Mouse (Mus musculus) adipocyte (in vitro differentiated cells): ENCODE results near the gene Vmn1r235.
"Not testable (repeated sequence)": the region's sequence is repeated elsewhere in the genome, so short reads cannot be mapped to it uniquely, and the experiment has no call there.

ENCODE experiments used
- DNase-seq: peaks from one replicate; pipeline ENCODE4 v3.0.0-alpha.2; 2016; ENCODE audit warnings: low spot score

Gene Vmn1r235

GRCm38 (mm10) chr17:21256111-21256510 lies at the start of gene Vmn1r235:
Gene Vmn1r235, plus strand, starts transcription at chr17:21256411.
- DNase-seq = no peak

GRCm38 (mm10) chr17:21211081-21211480 lies 45.1 kb upstream of the Vmn1r235 start:
- DNase-seq = not testable (repeated sequence)

GRCm38 (mm10) chr17:21225787-21226186 lies 30.4 kb upstream of the Vmn1r235 start, which contains the start of gene Vmn1r234:
Gene Vmn1r234, plus strand, starts transcription at chr17:21226087.
- DNase-seq = no peak

GRCm38 (mm10) chr17:21231654-21232053 lies 24.6 kb upstream of the Vmn1r235 start:
- peak; percentile 77 for DNase-seq

- peak; percentile 69 for DNase-seq
Observed at GRCm38 (mm10) chr17:21272103-21272502, 15.9 kb downstream of the Vmn1r235 start.

GRCm38 (mm10) chr17:21282642-21283041 lies 26.4 kb downstream of the Vmn1r235 start, which contains the start of gene Vmn1r236:
Gene Vmn1r236, plus strand, starts transcription at chr17:21282942.
- DNase-seq = no peak

- DNase-seq = no peak
Observed at GRCm38 (mm10) chr17:21284395-21284794, 28.2 kb downstream of the Vmn1r235 start.

GRCm38 (mm10) chr17:21289695-21290094 lies 33.5 kb downstream of the Vmn1r235 start:
- no peak for DNase-seq

- DNase-seq = no peak
Observed at GRCm38 (mm10) chr17:21311565-21311964, 55.4 kb downstream of the Vmn1r235 start, which contains the start of gene Vmn1r237. Gene Vmn1r237, plus strand, starts transcription at chr17:21311865.
